Mouse (Mus musculus) CH12.LX (cell line): ENCODE data around the gene Rps6ka5. TPM values are rescaled to one million over a fixed set of nuclear protein-coding genes. Genes with fewer than 3 reads are reported as not detected.

Experiments
- DNase-seq: peaks from one replicate; pipeline ENCODE4 v3.0.0-alpha.2; 2013; ENCODE audit errors: extremely low read depth
- H3K27ac ChIP-seq: 2 replicates; pipeline ENCODE4 v1.5.1; 2012; ENCODE audit warnings: low read depth, mild to moderate bottlenecking, control low read depth, moderate library complexity; ENCODE audit not compliant: insufficient read depth
- H3K27me3 ChIP-seq: replicated peaks from 2 replicates; pipeline ENCODE3; 2012; ENCODE audit warnings: inconsistent platforms
- H3K36me3 ChIP-seq, 2 experiments: replicated peaks in 1 of 2; 2 replicates each; pipeline versions ENCODE3 to v1.6.1; 2012; ENCODE audit warnings: inconsistent platforms in 1 of 2, low read length in 1 of 2, mild to moderate bottlenecking in 1 of 2, mixed read lengths in 1 of 2, moderate library complexity in 1 of 2; ENCODE audit not compliant: control insufficient read depth in 1 of 2, insufficient read depth in 1 of 2
- H3K4me1 ChIP-seq, 2 experiments: 2 replicates each; pipeline ENCODE4 v1.6.1; 2012; ENCODE audit warnings: inconsistent platforms in 1 of 2, moderate library complexity in 1 of 2; ENCODE audit not compliant: insufficient read depth in 2 of 2, control insufficient read depth in 1 of 2
- H3K4me2 ChIP-seq: 2 replicates; pipeline ENCODE4 v1.6.1; 2012; ENCODE audit warnings: low read depth, mild to moderate bottlenecking, control low read depth; ENCODE audit not compliant: poor library complexity, insufficient read depth, severe bottlenecking
- H3K4me3 ChIP-seq, 3 experiments: fragments of 150-350 bp in 1 of 3; sonication (generic) in 1 of 3; replicated peaks in 1 of 3; 2 replicates each; pipeline versions ENCODE3 to v1.5.1; 2011 to 2012; ENCODE audit warnings: low read depth in 2 of 3, low read length in 2 of 3, mild to moderate bottlenecking in 2 of 3, moderate library complexity in 2 of 3, control low read depth in 1 of 3, improper control_type of control experiment in 1 of 3, inconsistent platforms in 1 of 3, mixed read lengths in 1 of 3; ENCODE audit not compliant: poor library complexity in 1 of 3
- H3K79me2 ChIP-seq: replicated peaks from 2 replicates; pipeline ENCODE4 v1.6.1; 2012; ENCODE audit warnings: mild to moderate bottlenecking, moderate library complexity; ENCODE audit not compliant: control insufficient read depth, poor library complexity, insufficient read depth, severe bottlenecking; ENCODE audit errors: extremely low read depth
- H3K9ac ChIP-seq: 2 replicates; pipeline ENCODE4 v1.6.1; 2012; ENCODE audit warnings: low read depth, mild to moderate bottlenecking, control low read depth, moderate library complexity; ENCODE audit not compliant: insufficient read depth
- H3K9me3 ChIP-seq: replicated peaks from 2 replicates; pipeline ENCODE3; 2012; ENCODE audit warnings: low read length, inconsistent platforms, mixed read lengths
- BHLHE40 ChIP-seq: IDR thresholded peaks from 2 replicates; pipeline ENCODE4 v1.6.1; 2011; ENCODE audit warnings: mild to moderate bottlenecking, low read depth, low read length, improper control_type of control experiment
- CHD1 ChIP-seq: IDR thresholded peaks from 2 replicates; pipeline ENCODE4 v1.6.1; 2012; ENCODE audit warnings: low read depth, low read length, improper control_type of control experiment, inconsistent platforms
- CHD2 ChIP-seq: IDR thresholded peaks from 2 replicates; pipeline ENCODE4 v1.6.1; 2011; ENCODE audit warnings: low read length, improper control_type of control experiment
- E2F4 ChIP-seq: IDR thresholded peaks from 2 replicates; pipeline ENCODE4 v1.6.1; 2011; ENCODE audit warnings: low read depth, low read length, improper control_type of control experiment; ENCODE audit not compliant: insufficient replicate concordance
- EP300 ChIP-seq: IDR thresholded peaks from 2 replicates; pipeline ENCODE4 v1.6.1; 2011; ENCODE audit warnings: low read length, improper control_type of control experiment
- ETS1 ChIP-seq: conservative IDR thresholded peaks from 2 replicates; pipeline ENCODE4 v1.6.1; 2012; ENCODE audit warnings: low read depth, mild to moderate bottlenecking, inconsistent platforms, low read length, improper control_type of control experiment, moderate library complexity
- HCFC1 ChIP-seq: IDR thresholded peaks from 2 replicates; pipeline ENCODE4 v1.6.1; 2012; ENCODE audit warnings: low read depth, mild to moderate bottlenecking, inconsistent platforms, low read length, improper control_type of control experiment
- JUN ChIP-seq: IDR thresholded peaks from 2 replicates; pipeline ENCODE4 v1.6.1; 2011; ENCODE audit warnings: low read depth, mild to moderate bottlenecking, low read length, improper control_type of control experiment, moderate library complexity; ENCODE audit not compliant: insufficient read depth
- MAFK ChIP-seq: IDR thresholded peaks from 2 replicates; pipeline ENCODE4 v1.6.1; 2011; ENCODE audit warnings: low read length, improper control_type of control experiment; ENCODE audit not compliant: insufficient replicate concordance
- MAZ ChIP-seq: IDR thresholded peaks from 2 replicates; pipeline ENCODE4 v1.6.1; 2012; ENCODE audit warnings: low read depth, mild to moderate bottlenecking, inconsistent platforms, low read length, improper control_type of control experiment, moderate library complexity
- MXI1 ChIP-seq: IDR thresholded peaks from 2 replicates; pipeline ENCODE4 v1.6.1; 2011; ENCODE audit warnings: mild to moderate bottlenecking, low read depth, low read length, improper control_type of control experiment
- MYC ChIP-seq: IDR thresholded peaks from 2 replicates; pipeline ENCODE4 v1.6.1; 2011; ENCODE audit warnings: low read depth, mild to moderate bottlenecking, improper control_type of control experiment, low read length
- NELFE ChIP-seq: IDR thresholded peaks from 2 replicates; pipeline ENCODE4 v1.6.1; 2011; ENCODE audit warnings: low read depth, low read length, improper control_type of control experiment
- POLR2AphosphoS2 ChIP-seq: IDR thresholded peaks from 2 replicates; pipeline ENCODE4 v1.6.1; 2011; ENCODE audit warnings: low read depth, low read length, improper control_type of control experiment
- RAD21 ChIP-seq: IDR thresholded peaks from 2 replicates; pipeline ENCODE4 v1.6.1; 2011; ENCODE audit warnings: low read depth, mild to moderate bottlenecking, low read length, improper control_type of control experiment, moderate library complexity
- RCOR1 ChIP-seq: conservative IDR thresholded peaks from 2 replicates; pipeline ENCODE4 v1.6.1; 2012; ENCODE audit warnings: low read depth, mild to moderate bottlenecking, inconsistent platforms, low read length, improper control_type of control experiment
- SMC3 ChIP-seq: IDR thresholded peaks from 2 replicates; pipeline ENCODE4 v1.6.1; 2011; ENCODE audit warnings: low read depth, low read length, improper control_type of control experiment
- UBTF ChIP-seq: IDR thresholded peaks from 2 replicates; pipeline ENCODE4 v1.6.1; 2012; ENCODE audit warnings: low read depth, mild to moderate bottlenecking, inconsistent platforms, low read length, improper control_type of control experiment, moderate library complexity
- USF1 ChIP-seq: IDR thresholded peaks from 2 replicates; pipeline ENCODE4 v1.6.1; 2014; ENCODE audit warnings: low read depth, mild to moderate bottlenecking, inconsistent platforms, low read length, improper control_type of control experiment
- ZC3H11A ChIP-seq: IDR thresholded peaks from 2 replicates; pipeline ENCODE4 v1.6.1; 2012; ENCODE audit warnings: low read depth, mild to moderate bottlenecking, inconsistent platforms, low read length, improper control_type of control experiment
- ZMIZ1 ChIP-seq: IDR thresholded peaks from 2 replicates; pipeline ENCODE4 v1.6.1; 2012; ENCODE audit warnings: low read depth, mild to moderate bottlenecking, inconsistent platforms, low read length, improper control_type of control experiment
- dilution Hi-C: fragments of 300-500 bp; cut with MboI; formaldehyde crosslinking; loops from 2 replicates; pipeline ENCODE4 v1.14.3; 2020; ENCODE audit warnings: low sequenced_read_pairs; ENCODE audit not compliant: extremely low pct_unique_long_range_greater_than_20kb, extremely low pct_ligation_motif_present
- in situ Hi-C: fragments of 300-500 bp; cut with MboI; formaldehyde crosslinking; loops from 3 replicates; pipeline ENCODE4 v1.14.3; 2019; ENCODE audit warnings: low sequenced_read_pairs, low pct_ligation_motif_present, low pct_unique_long_range_greater_than_20kb, mixed read lengths
- polyA plus RNA-seq: library from polyadenylated mRNA; unstranded; fragments of >175 nt; gene quantifications from 2 replicates; pipeline ENCODE4 v1.2.1, GENCODE M21; 2012; ENCODE audit warnings: low read depth; ENCODE audit not compliant: insufficient read length
- total RNA-seq, 2 experiments: library from RNA; depleted of rRNA; stranded (reverse); fragments of 300-350 nt in 1 of 2; fragments of >200 nt in 1 of 2; gene quantifications; 2 replicates each; pipeline ENCODE4 v1.2.3; 2012 to 2014

Gene Rps6ka5
- total and polyA plus RNA-seq, 3 experiments: 2.9 to 6.2 (median 4.8) TPM

DNA sequence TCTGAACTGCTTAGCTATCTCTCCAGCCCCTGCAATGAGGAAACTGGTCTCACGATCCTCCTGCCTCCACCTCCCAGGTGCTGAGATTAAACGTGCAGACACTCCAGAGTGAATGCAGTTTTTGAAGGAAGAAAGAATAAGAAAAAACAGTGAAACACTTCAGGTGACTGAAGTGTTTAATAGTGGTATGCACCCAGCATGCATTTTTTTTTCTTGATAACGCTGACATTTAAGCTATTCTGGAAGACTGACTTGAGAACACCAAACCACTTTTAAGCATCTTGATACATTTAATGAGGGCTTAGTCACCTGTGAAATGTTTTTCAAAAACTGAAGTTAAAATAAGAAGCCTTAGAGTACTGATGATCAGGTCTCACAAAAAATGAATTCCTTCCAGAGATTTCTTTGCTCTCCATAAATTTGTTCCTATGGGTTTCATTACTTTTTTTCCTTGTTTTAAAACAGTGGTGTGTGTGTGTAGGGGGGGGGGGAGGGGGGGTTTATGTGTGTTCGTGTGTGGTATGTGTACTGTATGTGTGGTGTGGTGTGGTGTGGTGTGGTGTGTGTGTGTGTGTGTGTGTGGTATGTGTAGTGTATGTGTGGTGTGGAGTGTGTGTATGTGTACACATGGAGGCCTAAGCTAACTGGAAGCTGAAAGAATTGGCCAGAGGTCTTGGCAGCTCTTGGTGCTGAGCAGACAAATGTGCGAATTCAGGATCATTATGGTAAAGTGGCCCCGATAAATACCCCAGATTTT is 183.2 kb downstream of the Rps6ka5 start:
- no peak for DNase-seq
- dilution Hi-C loops: no loop called here
- Histone ChIP-seq H3K4me2 (no peak overlapping the region), H3K79me2 (no peaks in the 10 kb centered on the region), H3K4me3 (no peak overlapping the region), H3K4me1 (peaks cover 0 to 12% of the 10 kb centered on the region in 2 experiments; a peak in 2 of 4 replicates), H3K9me3 (no peaks in the 10 kb centered on the region), H3K27me3 (no peaks in the 10 kb centered on the region), H3K36me3 (peaks cover 0 to 6% of the 10 kb centered on the region in 2 experiments), H3K9ac (no peak overlapping the region), H3K27ac (no peak overlapping the region)
- TF ChIP-seq MAZ: no peak
- no peak for TF ChIP-seq USF1
- no peak for TF ChIP-seq SMC3
- no peak for TF ChIP-seq NELFE
- TF ChIP-seq HCFC1: no peak
- TF ChIP-seq MYC: no peak
- TF ChIP-seq RAD21: no peak
- no peak for TF ChIP-seq CHD2
- no peak for TF ChIP-seq ETS1
- in situ Hi-C loops: no loop called here

DNA sequence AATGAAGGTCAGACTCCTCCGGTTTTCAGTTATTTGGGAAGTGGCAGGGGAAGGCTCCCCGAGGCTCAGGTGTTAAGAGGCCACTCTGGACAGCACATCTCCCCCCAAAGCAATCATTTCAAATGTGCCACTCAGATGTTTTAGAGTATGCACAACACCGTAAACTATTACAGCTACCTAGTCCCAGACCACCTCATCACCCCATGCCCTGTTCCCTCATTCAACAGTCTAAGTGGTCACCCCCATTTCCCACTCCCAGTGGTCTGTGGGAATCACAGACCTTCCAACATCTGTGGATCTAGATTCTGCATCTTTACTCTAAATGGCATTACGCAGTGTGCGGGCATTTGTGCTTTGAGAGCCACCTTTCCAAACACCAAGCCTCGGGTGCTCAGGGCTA is 184.3 kb downstream of the Rps6ka5 start:
- in situ Hi-C loops: no loop called here

DNA sequence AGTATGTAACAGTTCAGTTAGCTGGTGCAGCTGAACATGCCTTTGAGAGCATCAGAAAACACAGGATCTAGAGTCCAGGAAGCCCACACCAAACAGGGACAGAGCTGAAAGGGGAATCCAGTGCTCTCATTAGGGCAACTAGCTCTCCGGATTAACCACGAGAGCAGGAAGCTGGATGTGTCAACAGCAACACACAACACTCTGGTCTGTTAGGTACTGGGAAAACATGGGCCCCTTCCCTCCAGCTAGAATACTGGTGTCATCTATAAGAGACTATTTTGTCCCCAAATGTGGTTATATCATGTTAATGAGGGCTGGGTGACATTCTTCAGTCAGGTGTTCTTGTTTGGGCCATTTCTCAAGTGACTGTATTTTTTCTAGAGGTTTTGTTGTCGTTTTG is 184.7 kb downstream of the Rps6ka5 start:
- no peak overlapping the region for H3K4me2 ChIP-seq
- H3K79me2 ChIP-seq: no peaks in the 10 kb centered on the region
- no peaks in the 10 kb centered on the region for H3K9me3 ChIP-seq
- H3K27ac ChIP-seq: no peak overlapping the region
- peaks cover 0 to 15% of the 10 kb centered on the region in 2 experiments; a peak in 2 of 4 replicates for H3K4me1 ChIP-seq
- DNase-seq: no peak
- H3K4me3 ChIP-seq: no peak overlapping the region
- TF ChIP-seq ZC3H11A: no peak
- no peak for TF ChIP-seq RCOR1
- no peak for TF ChIP-seq BHLHE40
- no peak for TF ChIP-seq MYC
- TF ChIP-seq MXI1: no peak
- no peak for TF ChIP-seq MAFK
- no peak for TF ChIP-seq E2F4
- no peak for TF ChIP-seq MAZ
- TF ChIP-seq POLR2AphosphoS2: no peak
- TF ChIP-seq HCFC1: no peak
- no peak for TF ChIP-seq CHD1
- TF ChIP-seq EP300: no peak
- in situ Hi-C loops (no loop called here), dilution Hi-C loops (no loop called here)
- no peak overlapping the region for H3K9ac ChIP-seq
- H3K27me3 ChIP-seq: no peaks in the 10 kb centered on the region
- H3K36me3 ChIP-seq: peaks cover 0 to 6% of the 10 kb centered on the region in 2 experiments

More for the DNA sequence above, 184.3 kb downstream of the Rps6ka5 start:
- TF ChIP-seq MXI1 (no peak), CHD1 (no peak), UBTF (no peak), BHLHE40 (no peak), JUN (no peak), ZMIZ1 (no peak)
- Histone ChIP-seq H3K27ac (no peak overlapping the region), H3K4me2 (no peak overlapping the region), H3K4me1 (peaks cover 0 to 15% of the 10 kb centered on the region in 2 experiments; a peak in 2 of 4 replicates), H3K79me2 (no peaks in the 10 kb centered on the region), H3K27me3 (no peaks in the 10 kb centered on the region), H3K36me3 (peaks cover 0 to 6% of the 10 kb centered on the region in 2 experiments), H3K9ac (no peak overlapping the region), H3K9me3 (no peaks in the 10 kb centered on the region), H3K4me3 (no peak overlapping the region)
- no peak for DNase-seq
- dilution Hi-C loops: no loop called here
